Mouse (Mus musculus) heart, postnatal 0 days (tissue): ENCODE measurements around the gene Tctn3.

Experiments used
- CTCF ChIP-seq: IDR thresholded peaks from 2 replicates; pipeline ENCODE4 v1.5.1; 2016; ENCODE audit warnings: antibody characterized with exemption, control low read depth, low read depth
- EP300 ChIP-seq: IDR thresholded peaks from 2 replicates; pipeline ENCODE4 v1.6.1; 2016; ENCODE audit warnings: antibody characterized with exemption, low read depth

GRCm38 (mm10) chr19:40639729-40640304 lies 27.8 kb upstream of the Tctn3 start:
- TF ChIP-seq CTCF (no peak), EP300 (no peak)
